Mouse (Mus musculus): ENCODE measurements at regions not wholly inside any gene's neighbourhood (a gene's known extent, or its start where the extent isn't known, plus 50 kb on each side); places are given as distances from the start of the nearest gene placed in this dataset.

- TF ChIP-seq POLR2A (IDR thresholded peaks at IDR 0.05; ENCODE audit: extremely low read depth, insufficient read depth, low read length), result no peak
- no peak for TF ChIP-seq CTCF (IDR thresholded peaks at IDR 0.05; ENCODE audit: extremely low read depth, insufficient read depth, low read length)
These were observed 107.7 kb upstream of the Acvr2a start for GRCm38 (mm10) chr2:48706188-48706587.

Measured in cortical plate, adult 2 months (tissue).